Mouse (Mus musculus) telencephalon, adult 2 months (tissue): ENCODE results near the gene Il1f5.

ENCODE experiments used
- DNase-seq: peaks from one replicate; pipeline ENCODE4 v3.0.0-alpha.2; 2011; ENCODE audit warnings: low read depth, low spot score

Il1f5 gene

DNA sequence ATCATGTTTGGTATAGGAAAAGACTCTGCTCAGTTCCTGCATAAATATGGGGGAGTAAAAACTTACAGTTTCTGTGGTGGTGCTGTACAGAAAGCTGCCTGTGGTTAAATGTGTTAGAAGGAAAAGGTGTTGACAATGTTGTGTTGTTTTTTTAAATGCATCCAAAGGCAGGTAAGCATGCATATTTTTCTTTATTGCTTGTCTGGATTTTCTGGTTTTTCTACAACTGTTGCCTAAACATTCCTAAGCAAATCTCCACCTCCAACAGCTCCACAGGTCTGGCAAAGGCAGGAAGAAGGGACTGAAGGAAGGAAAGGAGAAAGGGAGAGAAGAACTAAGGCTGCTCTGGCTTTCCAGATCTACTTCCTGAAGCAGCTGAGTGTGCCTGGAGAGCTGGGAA, at the start of gene Il1f5:
Gene Il1f5, plus strand, starts transcription at position 301 of the 400 bp plus-strand sequence.
- no peak for DNase-seq

DNA sequence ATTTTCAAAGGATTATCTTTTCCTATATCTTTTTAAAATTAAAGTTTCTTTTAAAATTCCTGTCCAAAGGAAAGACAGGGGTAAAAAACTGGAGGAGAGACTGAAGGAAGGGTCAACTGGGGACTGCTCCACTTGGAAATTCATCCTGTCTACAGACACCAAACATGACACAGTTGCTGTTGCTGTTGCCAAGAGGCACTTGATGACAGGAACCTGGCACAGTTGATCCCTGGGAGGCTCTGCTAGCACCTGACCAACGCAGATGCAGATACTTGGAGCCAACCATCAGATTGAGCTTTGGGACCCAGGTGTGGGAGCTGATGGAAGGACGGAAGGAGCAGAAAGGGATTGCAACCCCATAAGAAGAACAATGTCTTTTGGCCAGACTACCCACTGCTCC, 49.6 kb upstream of the Il1f5 start:
- DNase-seq = no peak

DNA sequence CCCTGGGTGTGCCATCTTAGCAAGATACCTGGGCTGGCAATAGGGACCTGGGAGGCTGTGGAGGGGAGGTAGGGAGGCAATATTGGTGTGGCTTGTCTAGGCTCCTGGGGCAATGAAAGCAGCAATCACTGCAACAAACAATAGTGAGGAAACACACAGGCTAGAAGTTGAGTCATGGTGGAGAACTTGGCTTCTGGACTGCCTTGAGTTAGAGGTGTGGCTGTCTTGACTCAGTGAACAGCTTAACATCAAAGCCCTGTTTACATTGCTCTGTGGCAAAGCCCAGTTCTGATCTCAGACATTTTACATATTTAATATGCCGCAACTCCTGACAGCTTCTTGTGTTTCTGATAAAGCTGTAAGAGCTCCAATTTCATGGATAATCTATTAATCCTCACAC, 9.3 kb upstream of the Il1f5 start:
- no peak for DNase-seq

DNA sequence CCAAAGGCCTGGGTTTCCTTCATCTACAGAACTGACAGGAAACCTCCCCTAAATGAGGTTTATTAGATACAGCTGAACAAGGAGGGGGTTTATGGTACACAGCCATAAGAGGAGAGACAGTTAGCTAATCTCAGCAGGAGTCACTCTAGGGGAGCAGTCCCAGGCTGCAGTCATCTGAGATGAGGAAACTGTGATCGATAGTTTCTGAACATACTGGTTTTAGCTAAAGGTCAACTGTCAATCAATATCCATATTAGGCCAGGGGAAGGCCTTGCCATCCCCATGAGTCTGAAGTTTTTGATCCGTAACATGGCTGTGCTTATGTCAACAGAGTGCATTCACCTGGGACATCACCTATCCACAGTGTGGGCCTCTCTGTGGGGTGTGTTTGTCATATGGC, 3.1 kb upstream of the Il1f5 start:
- DNase-seq = no peak

DNA sequence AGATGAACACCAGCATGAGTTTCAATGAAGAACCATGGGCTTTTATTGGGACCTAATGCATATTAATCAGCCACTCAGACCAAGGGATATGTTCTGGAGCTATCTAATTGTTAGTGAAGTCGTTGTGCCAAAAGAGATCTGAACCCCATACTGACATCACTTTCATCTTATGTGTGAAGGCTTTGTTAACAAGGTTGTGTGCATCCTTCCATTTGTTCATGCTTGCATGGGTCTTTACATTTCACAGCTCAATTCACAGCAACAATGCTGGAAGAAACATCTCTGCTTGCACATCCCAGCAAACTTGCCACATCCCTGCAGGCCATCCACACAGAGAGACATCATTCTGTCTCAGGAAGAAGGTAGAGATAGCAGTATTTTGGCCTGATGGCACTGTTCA, 1.6 kb upstream of the Il1f5 start:
- no peak for DNase-seq

DNA sequence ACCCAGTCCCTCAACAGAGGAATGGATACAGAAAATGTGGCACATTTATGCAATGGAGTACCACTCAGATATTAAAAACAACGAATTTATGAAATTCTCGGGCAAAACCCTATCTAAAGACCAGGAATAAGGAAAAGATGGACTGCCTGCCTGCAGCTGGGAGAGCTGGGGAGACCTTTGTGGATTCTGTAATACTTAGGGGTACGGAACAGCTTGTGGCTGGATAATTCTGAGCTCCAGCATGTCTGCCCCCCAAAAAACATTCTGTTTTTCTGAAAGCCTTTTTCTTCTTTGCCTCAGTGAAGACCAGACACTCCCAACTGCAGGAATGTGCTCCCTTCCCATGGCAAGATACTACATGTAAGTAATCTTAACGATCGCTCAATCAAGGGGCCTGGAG, 14.1 kb downstream of the Il1f5 start, which contains the start of gene Il1f10:
Gene Il1f10, plus strand, starts transcription at position 301 of the 400 bp plus-strand sequence.
- DNase-seq = no peak

DNA sequence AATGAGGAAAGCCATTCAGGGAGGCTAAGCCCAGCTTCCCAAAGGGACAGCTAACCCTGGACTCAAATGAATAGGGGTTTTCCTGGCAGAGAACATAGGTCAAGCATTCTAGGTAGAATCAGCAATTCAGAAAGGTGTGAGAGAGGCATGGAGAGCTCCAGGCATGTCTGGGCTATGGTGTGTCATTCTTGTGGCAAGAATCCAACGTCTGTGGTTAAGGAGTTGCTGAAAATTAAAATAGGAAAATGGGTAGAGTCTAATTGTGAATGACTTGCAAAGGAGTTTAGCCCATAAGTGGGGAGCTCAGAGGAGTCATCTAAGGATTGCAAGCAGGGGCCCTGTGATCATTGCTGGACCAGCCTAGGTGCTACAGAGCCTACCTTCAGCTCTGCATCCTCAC, 17.9 kb downstream of the Il1f5 start:
- no peak for DNase-seq

DNA sequence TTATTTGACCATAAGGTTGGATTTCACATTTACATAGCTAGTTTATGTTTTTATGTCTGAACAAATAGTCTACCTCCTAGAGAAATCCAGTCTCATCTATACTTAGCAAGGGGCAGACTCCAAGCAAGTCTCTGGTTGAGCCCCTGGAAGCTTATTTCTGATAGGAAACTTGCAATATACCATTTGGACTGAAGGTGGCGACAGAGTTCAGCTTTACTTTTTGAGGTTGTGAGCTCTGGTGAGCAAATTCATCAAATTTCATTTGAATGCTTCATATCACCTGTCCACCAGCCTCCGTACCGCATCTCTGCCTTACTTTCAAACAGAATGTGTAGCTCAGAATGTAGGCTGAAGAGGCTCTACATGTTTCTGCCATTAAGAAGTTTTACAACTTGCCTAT, 20.1 kb downstream of the Il1f5 start:
- peak; percentile 21 for DNase-seq

DNA sequence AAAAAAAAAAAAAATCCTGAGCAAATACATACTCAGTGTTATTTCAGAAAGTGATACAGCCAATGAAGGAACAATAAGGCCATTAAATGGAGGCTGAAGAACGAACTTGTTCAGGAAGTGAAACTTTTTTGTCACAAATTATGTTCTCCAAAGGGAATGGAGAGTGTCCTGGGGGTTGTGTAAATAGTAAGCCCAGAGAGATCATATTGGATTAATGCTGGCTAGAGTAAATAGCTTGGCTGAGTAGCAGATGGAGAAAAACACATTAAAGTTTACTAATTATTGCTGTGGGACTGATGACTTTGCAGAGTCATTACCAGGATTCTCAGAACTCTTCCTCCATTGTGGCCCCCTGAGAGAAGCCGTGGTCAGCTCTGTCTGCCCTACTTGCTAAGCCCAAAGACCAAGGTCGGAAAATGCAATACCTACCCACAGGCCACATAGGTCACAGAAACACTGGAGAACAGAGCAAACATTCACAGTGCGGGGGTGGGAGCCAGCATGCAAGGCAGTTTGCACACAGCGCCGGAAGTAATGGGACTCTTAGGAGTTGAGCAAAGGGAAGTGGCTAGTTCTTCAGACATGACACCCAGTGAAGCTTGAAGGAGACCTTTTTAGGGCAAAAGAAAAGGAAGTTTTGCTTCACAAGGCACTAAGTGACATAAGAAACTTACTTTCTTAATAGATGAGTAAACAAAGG, 34.7 kb downstream of the Il1f5 start:
- DNase-seq = no peak

DNA sequence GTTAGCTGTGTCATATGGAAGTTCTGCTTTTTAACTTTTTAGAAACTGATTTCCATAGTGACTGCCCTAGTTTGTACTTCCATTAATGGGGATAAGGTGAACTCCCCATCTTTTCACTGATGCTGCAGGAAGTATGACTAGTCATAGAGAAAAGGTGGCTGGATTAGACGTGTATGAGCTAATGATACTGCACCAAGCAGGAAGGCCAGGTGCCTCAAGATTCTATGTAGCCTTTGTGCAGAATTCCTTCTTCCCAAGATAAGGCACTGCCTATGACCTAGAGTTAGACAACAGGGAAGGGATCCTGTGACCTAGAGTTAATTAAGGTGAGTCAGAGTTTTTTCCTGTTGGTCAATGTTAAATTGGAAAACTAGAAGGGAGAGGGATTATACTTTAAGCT, 40.2 kb downstream of the Il1f5 start:
- DNase-seq = no peak

DNA sequence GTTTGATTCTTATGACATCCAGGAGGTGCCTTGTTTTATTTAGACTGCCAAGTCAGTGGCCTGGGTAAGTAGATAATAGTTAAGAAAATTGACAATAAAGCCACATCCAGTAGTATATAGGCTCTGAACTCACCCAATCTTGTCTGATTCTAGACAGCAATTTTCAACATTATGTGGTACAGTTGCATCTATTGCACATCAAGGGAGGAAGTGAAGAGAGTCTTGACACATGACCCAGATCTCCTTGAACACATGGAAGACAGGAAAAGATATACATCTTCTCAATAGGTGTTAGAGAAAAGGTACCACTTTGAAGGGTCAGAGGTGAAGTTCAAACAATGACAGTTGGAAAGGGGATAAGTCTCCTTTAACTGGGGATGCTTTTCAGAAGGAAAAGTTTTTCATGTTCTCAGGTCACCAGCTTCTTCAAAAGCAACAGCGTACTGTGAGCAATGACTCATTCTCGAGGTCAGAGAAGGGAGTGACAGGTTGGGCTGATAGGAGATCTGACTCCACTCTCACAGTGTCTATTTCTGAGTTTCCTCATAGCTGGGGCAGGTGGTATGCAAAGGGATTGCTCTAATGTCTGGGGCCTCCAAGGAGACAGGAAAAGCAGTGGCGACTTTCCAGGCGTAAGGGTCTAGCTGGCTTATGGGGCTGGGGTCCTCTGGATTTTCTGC, 41.3 kb downstream of the Il1f5 start:
- no peak for DNase-seq
